Mouse (Mus musculus) bone marrow macrophage, adult 2 months (primary cell): ENCODE data around the gene Il22ra1.

Source experiments
- CTCF ChIP-seq: IDR thresholded peaks from 2 replicates; pipeline ENCODE4 v1.5.1; 2012; ENCODE audit warnings: low read depth, mild to moderate bottlenecking, low read length, moderate library complexity
- POLR2A ChIP-seq: IDR thresholded peaks from 2 replicates; pipeline ENCODE4 v1.6.1; 2012; ENCODE audit warnings: mild to moderate bottlenecking, low read depth, low read length, borderline replicate concordance

DNA sequence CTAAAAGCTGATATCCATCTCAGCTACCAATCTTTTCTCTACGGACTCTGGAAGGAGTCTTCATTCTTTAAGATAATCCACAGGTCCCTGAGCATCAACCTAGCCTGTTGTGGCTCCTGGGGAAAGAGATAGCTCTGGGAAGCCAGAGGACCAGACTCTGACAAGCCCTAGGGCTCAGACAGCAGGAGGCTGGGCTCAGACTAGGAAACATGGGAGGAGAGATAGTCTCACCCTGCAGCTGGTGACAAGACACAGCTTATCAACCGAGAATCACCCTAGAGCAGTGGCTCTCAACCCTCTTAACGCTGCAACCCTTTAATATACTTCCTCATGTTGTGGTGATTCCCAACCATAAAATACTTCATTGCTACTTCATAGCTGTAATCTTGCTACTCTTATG, 17.6 kb upstream of the Il22ra1 start:
- no peak for TF ChIP-seq CTCF
- no peak for TF ChIP-seq POLR2A
